Mouse (Mus musculus): Measurements from ENCODE around the gene Fam81b. TPM values are rescaled to one million over a fixed set of nuclear protein-coding genes. Genes with fewer than 3 reads are reported as not detected.
A peak's percentile ranks its signal among the peaks of the same experiment; 100 is the strongest.

The Fam81b gene
- total RNA-seq, 2 experiments from 2014 or later, result not detected

DNA sequence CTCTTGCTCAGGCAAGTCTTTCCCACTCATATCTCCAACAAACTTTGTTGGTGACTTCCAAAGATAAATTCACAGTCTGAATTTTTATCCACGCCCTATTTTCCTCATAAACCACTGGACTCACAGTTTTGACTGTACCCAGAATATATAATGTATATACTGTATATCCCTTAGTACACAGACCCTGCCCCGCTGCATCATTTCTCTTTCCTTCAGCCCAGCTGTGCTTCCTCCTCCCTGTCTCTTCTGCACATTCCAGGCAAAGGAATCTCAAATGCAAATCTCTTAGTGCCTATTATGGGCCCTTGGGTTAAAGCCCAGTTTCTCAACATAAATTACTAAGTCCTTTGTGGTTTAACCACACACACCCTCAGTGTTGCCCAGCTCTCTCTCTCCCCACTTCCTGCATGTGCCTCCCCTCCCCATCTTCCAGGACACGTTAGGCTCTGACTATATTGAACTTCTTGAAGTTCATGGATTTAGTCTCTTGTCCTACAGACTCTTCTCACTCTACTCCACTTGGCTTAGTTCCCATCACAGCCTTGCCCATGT lies 107.5 kb downstream of the Fam81b start:
- ATAC-seq (replicated peaks; ENCODE audit: low FRiP score, low TSS enrichment, poor library complexity, severe bottlenecking), result no peak

DNA sequence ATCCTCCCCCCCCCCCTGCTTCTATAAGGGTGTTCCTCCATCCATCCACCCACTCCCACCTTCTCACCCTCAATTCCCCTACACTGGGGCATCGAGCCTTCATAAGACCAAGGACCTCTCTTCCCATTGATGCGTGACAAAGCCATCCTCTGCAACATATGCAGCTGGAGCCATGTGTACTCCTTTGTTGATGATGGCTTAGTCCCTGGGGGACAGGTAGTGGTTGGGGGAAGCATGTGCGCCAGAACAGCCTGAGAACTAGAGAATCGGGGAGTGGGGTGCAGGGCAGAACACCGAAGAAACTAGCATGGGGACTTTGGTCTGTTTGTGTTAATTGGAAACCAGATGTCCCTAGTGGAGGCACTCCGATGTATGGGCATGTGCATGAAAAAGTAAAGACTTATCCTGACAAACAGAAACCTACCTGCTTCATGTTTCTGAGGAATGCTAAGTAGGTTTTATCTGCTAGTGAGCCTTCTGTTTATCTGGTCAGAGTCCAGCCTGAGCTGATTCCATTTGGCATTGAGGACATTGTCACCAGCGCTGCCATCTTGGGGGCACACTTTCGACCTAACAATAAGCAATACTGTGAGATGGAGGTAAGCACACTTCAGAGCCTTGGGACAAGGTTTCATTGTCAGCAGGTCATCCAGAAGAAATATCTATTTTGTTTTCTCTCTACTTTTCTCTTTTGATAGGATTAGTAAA lies 109.3 kb downstream of the Fam81b start:
- no peak for ATAC-seq (replicated peaks; ENCODE audit: low FRiP score, low TSS enrichment, poor library complexity, severe bottlenecking)

DNA sequence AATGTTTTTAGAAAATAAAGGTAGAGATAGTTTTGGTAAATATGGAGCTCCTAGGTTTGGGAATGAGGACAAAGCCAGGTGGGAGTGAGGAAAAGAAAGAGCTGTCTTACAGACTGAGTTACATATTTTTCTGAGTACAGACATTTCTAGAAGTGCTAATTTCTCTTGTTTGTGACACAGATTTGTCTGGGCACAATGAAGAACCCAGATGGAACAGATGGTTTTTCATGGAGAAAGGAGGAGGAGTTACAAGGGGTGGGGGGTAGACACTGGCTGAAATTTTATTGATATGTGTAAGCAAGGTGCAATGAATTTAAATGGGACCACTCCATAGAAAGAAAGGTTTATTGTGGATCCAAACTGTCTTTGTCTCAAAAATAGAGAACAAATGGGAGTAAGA lies 109.9 kb downstream of the Fam81b start:
- no peak for ATAC-seq (replicated peaks; ENCODE audit: low FRiP score, low TSS enrichment, poor library complexity, severe bottlenecking)

DNA sequence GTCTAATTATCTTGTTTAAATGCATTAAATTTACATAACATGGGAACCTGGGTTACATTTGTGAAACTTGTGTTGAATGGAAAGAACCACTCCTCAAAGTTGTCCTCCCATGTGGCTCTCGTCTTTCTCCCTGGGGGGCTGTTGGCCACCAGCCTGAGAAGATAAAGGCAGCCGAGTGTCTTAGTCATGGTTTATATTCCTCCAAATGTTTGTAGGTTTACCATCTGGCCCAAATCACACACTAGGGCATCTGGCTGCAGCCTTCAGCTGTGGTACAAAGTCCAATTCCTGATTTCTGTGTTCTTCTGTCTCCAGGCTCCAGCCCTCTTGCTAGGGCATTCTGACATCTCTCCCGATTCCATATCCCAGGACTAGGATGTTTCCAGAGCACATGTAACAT lies 114.6 kb downstream of the Fam81b start:
- no peak for ATAC-seq (replicated peaks; ENCODE audit: low FRiP score, low TSS enrichment, poor library complexity, severe bottlenecking)

DNA sequence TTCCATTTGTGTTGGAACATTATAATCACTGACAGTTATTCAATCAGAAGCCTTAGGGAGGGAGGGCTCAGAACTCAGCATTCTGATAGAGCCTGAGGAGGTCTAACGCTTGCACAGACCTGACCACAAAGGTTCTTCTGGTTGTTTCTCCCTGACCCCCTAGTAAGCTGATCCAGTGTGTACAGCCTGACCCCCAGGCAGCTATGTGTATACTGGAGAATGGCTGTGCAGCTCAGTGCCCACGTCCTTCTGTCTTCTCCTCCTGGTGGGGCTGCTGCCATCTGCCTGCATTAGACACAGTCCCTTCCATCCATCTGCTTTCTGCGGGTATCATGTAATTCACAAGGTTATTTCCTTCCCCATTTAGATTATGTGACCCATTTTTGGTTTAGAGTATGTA lies 115.7 kb downstream of the Fam81b start:
- ATAC-seq (replicated peaks; ENCODE audit: low FRiP score, low TSS enrichment, poor library complexity, severe bottlenecking), result no peak

DNA sequence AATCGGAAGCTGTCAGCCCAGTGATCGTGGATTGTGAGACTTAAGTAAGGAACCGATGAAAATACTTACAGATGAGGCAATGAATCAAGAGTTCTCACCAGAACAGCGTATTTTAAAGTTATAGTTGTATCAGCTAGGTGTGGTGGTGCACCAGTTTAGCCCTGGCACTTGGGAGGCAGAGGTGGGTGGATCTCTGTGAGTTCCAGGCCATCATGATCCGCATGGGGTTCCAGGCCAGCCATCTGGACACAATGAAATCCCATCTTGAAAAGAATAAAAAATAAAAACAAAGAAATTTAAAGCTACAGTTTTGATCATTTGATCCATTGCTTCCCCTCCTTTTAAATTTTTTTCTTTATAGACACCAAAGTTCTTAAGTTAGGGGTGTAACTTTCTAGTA lies 117.2 kb downstream of the Fam81b start:
- no peak for ATAC-seq (replicated peaks; ENCODE audit: low FRiP score, low TSS enrichment, poor library complexity, severe bottlenecking)

DNA sequence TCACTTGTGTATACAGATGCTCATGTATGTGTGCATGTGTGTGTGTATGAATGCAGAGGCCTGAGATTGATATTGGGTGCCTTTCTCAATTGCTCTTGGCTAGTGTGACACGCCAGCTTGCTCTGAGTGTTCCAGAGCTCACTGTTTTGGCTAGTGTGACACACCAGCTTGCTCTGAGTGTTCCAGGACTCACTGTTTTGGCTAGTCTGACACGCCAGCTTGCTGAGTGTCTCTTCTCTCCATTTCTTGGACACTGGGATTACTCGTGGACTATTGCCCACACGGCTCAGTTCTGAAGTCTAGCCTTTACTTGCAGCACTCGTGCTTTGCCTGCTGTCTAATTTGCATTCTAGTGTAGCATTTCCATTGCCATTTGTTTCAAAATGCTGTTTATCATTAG lies 126.2 kb downstream of the Fam81b start:
- no peak for ATAC-seq (replicated peaks; ENCODE audit: low FRiP score, low TSS enrichment, poor library complexity, severe bottlenecking)

DNA sequence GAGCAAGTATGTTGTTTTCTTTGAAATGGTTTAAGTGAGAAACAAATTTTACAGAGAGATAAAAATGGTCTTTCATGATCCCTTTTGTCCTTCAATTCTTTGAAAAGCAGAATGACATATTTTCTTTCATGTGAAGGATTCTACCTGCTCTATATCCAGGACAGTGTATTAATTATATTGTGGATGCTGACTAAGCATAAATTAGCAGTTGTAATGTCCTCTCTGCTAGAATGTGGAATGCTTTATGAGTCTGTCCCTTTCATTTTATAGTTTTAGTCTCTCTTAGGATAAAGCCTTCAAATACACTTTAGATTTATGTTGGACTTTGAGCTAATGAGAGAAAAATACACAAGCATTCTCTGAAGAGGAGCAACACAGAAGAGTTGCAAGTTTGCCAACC lies 130.6 kb downstream of the Fam81b start:
- no peak for ATAC-seq (replicated peaks; ENCODE audit: low FRiP score, low TSS enrichment, poor library complexity, severe bottlenecking)

DNA sequence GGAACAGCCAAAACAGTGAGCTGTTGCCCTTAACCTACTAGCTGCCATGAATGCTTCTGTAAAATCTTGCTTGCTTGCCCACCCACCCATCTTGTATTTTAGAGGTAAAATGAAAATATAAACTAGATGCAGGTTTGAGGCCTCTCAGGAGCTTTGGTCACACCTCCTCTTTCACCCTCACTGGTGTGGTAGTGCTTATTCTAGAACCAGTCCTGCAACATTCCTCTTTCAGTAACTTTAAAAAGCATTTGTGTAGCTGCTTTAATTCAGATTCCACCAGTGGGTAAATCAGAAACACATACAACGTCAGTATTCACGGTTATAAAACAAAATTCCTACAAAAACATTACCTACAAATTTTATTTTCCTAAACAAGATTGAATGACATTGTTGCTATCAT lies 144.3 kb downstream of the Fam81b start:
- ATAC-seq (replicated peaks; ENCODE audit: low FRiP score, low TSS enrichment, poor library complexity, severe bottlenecking), result no peak

DNA sequence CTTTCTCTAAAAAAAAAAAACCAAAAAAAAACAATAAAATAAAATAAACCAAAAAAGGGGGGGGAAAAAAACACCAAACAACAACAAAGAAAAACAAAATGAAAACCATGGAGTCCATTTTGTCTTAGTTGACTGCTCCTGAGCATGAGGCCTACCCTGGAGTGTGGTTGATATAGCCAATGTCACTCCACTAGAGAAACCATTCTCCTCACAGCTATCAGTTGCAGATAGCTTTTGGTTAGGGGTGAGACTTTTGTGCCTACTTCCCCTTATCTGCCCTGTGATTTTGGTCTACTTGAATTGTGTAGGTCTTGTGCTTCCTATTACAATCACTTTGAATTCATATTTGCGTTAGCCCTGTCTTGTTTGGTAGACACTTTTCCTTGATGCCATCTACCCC lies 147.4 kb downstream of the Fam81b start:
- ATAC-seq (replicated peaks; ENCODE audit: low FRiP score, low TSS enrichment, poor library complexity, severe bottlenecking), result peak; percentile 66; the same call in 1 of the 2 replicates

DNA sequence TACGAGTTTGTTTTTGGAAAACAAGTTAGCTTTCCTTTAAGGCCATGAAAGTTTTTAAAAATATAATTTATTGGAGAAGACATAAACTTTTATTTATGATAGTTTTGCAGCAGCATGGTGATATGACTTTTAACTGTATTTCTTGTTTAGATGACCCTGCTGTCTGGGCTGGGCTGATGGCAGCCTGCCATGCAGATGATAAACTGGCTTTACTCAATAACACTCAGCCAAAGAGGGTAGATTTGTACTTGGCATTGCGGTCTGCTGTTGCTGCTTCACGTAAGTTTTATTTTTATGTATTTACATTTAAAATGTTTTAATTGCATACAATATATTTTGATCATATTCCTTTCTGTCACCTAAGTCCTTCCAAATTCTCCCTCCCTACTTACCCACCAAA lies 147.8 kb downstream of the Fam81b start:
- peak; percentile 75 for ATAC-seq (replicated peaks; ENCODE audit: low FRiP score, low TSS enrichment, poor library complexity, severe bottlenecking)

Other genes with a start within 250 kb of the Fam81b start
- 0.96 TPM in 1 of 2 replicates, not detected in the other for gene Gpr150, start 248.1 kb downstream of the Fam81b start, total RNA-seq (2014; fragmentation: Nextera tagmentation)
- 0.99 TPM in 1 of 2 replicates, not detected in the other for gene Gpr150, start 248.1 kb downstream of the Fam81b start, total RNA-seq (2017)
- gene Arsk, start 206.4 kb downstream of the Fam81b start, total RNA-seq (2014; fragmentation: Nextera tagmentation), result 12.3 and 14.9 TPM in 2 replicates
- 8.4 and 14.1 TPM in 2 replicates for gene Arsk, start 206.4 kb downstream of the Fam81b start, total RNA-seq (2017)
- 22.0 and 32.6 TPM in 2 replicates for gene Ttc37, start 206.3 kb downstream of the Fam81b start, total RNA-seq (2014; fragmentation: Nextera tagmentation)
- gene Ttc37, start 206.3 kb downstream of the Fam81b start, total RNA-seq (2017), result 33.9 and 38.7 TPM in 2 replicates
- 2.5 and 5.9 TPM in 2 replicates for gene Mctp1, start 79.5 kb upstream of the Fam81b start, total RNA-seq (2014; fragmentation: Nextera tagmentation)
- 6.4 and 11.8 TPM in 2 replicates for gene Mctp1, start 79.5 kb upstream of the Fam81b start, total RNA-seq (2017)

Data from megakaryocyte-erythroid progenitor cell, adult 5-6 weeks (primary cell).